8 mouse cellular contexts compared by ENCODE assay signal in the genomic region with DNA sequence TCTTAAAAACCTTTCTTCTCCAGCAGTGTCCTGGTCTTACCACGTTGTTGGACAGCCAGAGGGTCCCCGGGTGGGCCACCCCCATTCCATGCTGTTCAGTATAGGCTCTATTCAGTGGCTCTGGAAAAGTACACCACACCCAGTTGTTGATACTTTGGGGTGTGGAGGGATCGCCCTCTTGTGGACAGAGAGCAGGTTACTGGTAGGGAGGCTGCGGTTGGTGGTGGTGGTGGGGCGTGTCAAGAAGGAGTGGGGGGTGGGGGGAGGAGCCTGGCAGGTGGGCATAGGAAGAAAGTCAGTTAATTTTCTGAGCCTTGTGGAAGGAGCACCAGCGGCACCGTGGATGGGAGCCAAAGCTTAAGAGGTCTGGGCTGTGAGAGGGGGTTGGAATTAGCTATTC. TPM values are rescaled to one million over a fixed set of nuclear protein-coding genes. Genes with fewer than 3 reads are reported as not detected.
A peak's percentile ranks its signal among the peaks of the same experiment; 100 is the strongest.
DNase-seq lines count a peak whose midpoint lies in the region; ATAC-seq and TF ChIP-seq lines count a peak whose summit lies in the region.

No protein-coding gene starts in this region.

- H3K4me1 ChIP-seq in limb, embryonic 10.5 days: peaks cover 19% of the 10 kb centered on the region
- peaks cover 7% of the 10 kb centered on the region for H3K4me1 ChIP-seq in midbrain, embryonic 13.5 days (replicated peaks)
- H3K4me1 ChIP-seq in spleen, adult 2 months (ENCODE audit: control insufficient read depth, insufficient read depth, insufficient read length): peaks cover 21% of the 10 kb centered on the region; the same call in 1 of the 2 replicates

- peak; percentile 50 for DNase-seq in ovary, adult 18-20 months (ENCODE audit: low spot score)
- DNase-seq in ovary, postnatal 10 days (ENCODE audit: low spot score): no peak
- DNase-seq in embryo, embryonic 11.5 days (ENCODE audit: low read depth, low spot score): peak; percentile 38
- peak; percentile 60 for DNase-seq in kidney, adult 11 months
- DNase-seq in limb, embryonic 10.5 days (ENCODE audit: low spot score): peak; percentile 72
- peak; percentile 58 to 69 for DNase-seq in spleen, adult 2 months (ENCODE audit: low read depth in 1 of 2, low spot score in 2 of 2)

- H3K36me3 ChIP-seq in limb, embryonic 10.5 days: no peaks in the 10 kb centered on the region
- no peaks in the 10 kb centered on the region for H3K36me3 ChIP-seq in midbrain, embryonic 13.5 days
- no peaks in the 10 kb centered on the region for H3K36me3 ChIP-seq in spleen, adult 2 months (ENCODE audit: control insufficient read depth, insufficient read depth, low read length)

- H3K9ac ChIP-seq in midbrain, embryonic 13.5 days (replicated peaks): no peak overlapping the region

- H3K4me3 ChIP-seq in limb, embryonic 10.5 days: no peak overlapping the region
- no peak overlapping the region for H3K4me3 ChIP-seq in midbrain, embryonic 13.5 days (replicated peaks)
- no peak overlapping the region for H3K4me3 ChIP-seq in spleen, adult 2 months (ENCODE audit: extremely low read depth, insufficient read depth, insufficient read length)

- no peaks in the 10 kb centered on the region for H3K9me3 ChIP-seq in limb, embryonic 10.5 days (replicated peaks)
- no peaks in the 10 kb centered on the region for H3K9me3 ChIP-seq in midbrain, embryonic 13.5 days

- 11% methylated on average over 7 of the region's 7 CpGs for whole genome bisulfite sequencing in limb, embryonic 10.5 days
- WGBS in midbrain, embryonic 13.5 days: 10% methylated on average over 7 of the region's 7 CpGs
- 4% methylated on average over 7 of the region's 7 CpGs for WGBS in spleen, adult 2 months

- peak; percentile 63 for ATAC-seq in granulocyte monocyte progenitor cell, adult 5-6 weeks (replicated peaks; ENCODE audit: poor library complexity, severe bottlenecking)
- ATAC-seq in midbrain, embryonic 13.5 days: peak; percentile 53

- peaks cover 10% of the 10 kb centered on the region for H3K27me3 ChIP-seq in limb, embryonic 10.5 days (ENCODE audit: low read depth, poor library complexity, severe bottlenecking)
- H3K27me3 ChIP-seq in midbrain, embryonic 13.5 days: peaks cover 10% of the 10 kb centered on the region
- H3K27me3 ChIP-seq in spleen, adult 2 months (ENCODE audit: control insufficient read depth, insufficient read depth, low read length): no peaks in the 10 kb centered on the region

- TF ChIP-seq CTCF in spleen, adult 2 months (IDR thresholded peaks at IDR 0.05; ENCODE audit: extremely low read depth, insufficient read depth, insufficient read length, insufficient replicate concordance): peak; percentile 86; the same call in 1 of the 2 replicates

- TF ChIP-seq POLR2A in spleen, adult 2 months (IDR thresholded peaks at IDR 0.05; ENCODE audit: low read depth, low read length): no peak

- no peak overlapping the region for H3K27ac ChIP-seq in limb, embryonic 10.5 days
- H3K27ac ChIP-seq in midbrain, embryonic 13.5 days: no peak overlapping the region
- H3K27ac ChIP-seq in spleen, adult 2 months (ENCODE audit: insufficient read depth, low read length): no peak overlapping the region

- no peak overlapping the region for H3K4me2 ChIP-seq in midbrain, embryonic 13.5 days (replicated peaks)

RNA-seq across cellular contexts. Expression of a gene that starts 2.7 kb away (rescaled TPM):
- 3.6 and 13.4 TPM in 2 replicates for total RNA-seq in granulocyte monocyte progenitor cell, adult 5-6 weeks (2014; fragmentation: Nextera tagmentation)
- total RNA-seq in granulocyte monocyte progenitor cell, adult 5-6 weeks (2017): 13.0 and 18.6 TPM in 2 replicates
- polyA plus RNA-seq in limb, embryonic 10.5 days (2016; fragmentation: Nextera tagmentation; extraction: Ambion mirVana): 11.4 and 11.6 TPM in 2 replicates
- polyA plus RNA-seq in midbrain, embryonic 13.5 days (2015; fragmentation: Nextera tagmentation; extraction: Ambion mirVana): 19.7 and 25.0 TPM in 2 replicates
- polyA plus RNA-seq in spleen, adult 2 months (2012; rRNA removed): 90.6 and 121 TPM in 2 replicates

RNA-seq across cellular contexts. Expression of a gene that starts 7.1 kb away (rescaled TPM):
- not detected in 2 replicates for total RNA-seq in granulocyte monocyte progenitor cell, adult 5-6 weeks (2014; fragmentation: Nextera tagmentation)
- not detected in 2 replicates for total RNA-seq in granulocyte monocyte progenitor cell, adult 5-6 weeks (2017)
- not detected in 2 replicates for polyA plus RNA-seq in limb, embryonic 10.5 days (2016; fragmentation: Nextera tagmentation; extraction: Ambion mirVana)
- polyA plus RNA-seq in midbrain, embryonic 13.5 days (2015; fragmentation: Nextera tagmentation; extraction: Ambion mirVana): not detected in 2 replicates
- polyA plus RNA-seq in spleen, adult 2 months (2012; rRNA removed): not detected in 2 replicates

RNA-seq across cellular contexts. Expression of a gene that starts 11.8 kb away (rescaled TPM):
- 20.4 and 46.6 TPM in 2 replicates for total RNA-seq in granulocyte monocyte progenitor cell, adult 5-6 weeks (2014; fragmentation: Nextera tagmentation)
- total RNA-seq in granulocyte monocyte progenitor cell, adult 5-6 weeks (2017): 21.0 and 41.8 TPM in 2 replicates
- 0.34 and 0.64 TPM in 2 replicates for polyA plus RNA-seq in limb, embryonic 10.5 days (2016; fragmentation: Nextera tagmentation; extraction: Ambion mirVana)
- polyA plus RNA-seq in midbrain, embryonic 13.5 days (2015; fragmentation: Nextera tagmentation; extraction: Ambion mirVana): 0.83 and 1.1 TPM in 2 replicates
- polyA plus RNA-seq in spleen, adult 2 months (2012; rRNA removed): 43.5 and 68.3 TPM in 2 replicates

RNA-seq across cellular contexts. Expression of a gene that starts 13.7 kb away (rescaled TPM):
- total RNA-seq in granulocyte monocyte progenitor cell, adult 5-6 weeks (2014; fragmentation: Nextera tagmentation): not detected in 2 replicates
- not detected in 2 replicates for total RNA-seq in granulocyte monocyte progenitor cell, adult 5-6 weeks (2017)
- not detected in 2 replicates for polyA plus RNA-seq in limb, embryonic 10.5 days (2016; fragmentation: Nextera tagmentation; extraction: Ambion mirVana)
- not detected in 2 replicates for polyA plus RNA-seq in midbrain, embryonic 13.5 days (2015; fragmentation: Nextera tagmentation; extraction: Ambion mirVana)
- not detected in 2 replicates for polyA plus RNA-seq in spleen, adult 2 months (2012; rRNA removed)

RNA-seq across cellular contexts. Expression of a gene that starts 25.4 kb away (rescaled TPM):
- not detected in 2 replicates for total RNA-seq in granulocyte monocyte progenitor cell, adult 5-6 weeks (2014; fragmentation: Nextera tagmentation)
- total RNA-seq in granulocyte monocyte progenitor cell, adult 5-6 weeks (2017): not detected in 2 replicates
- not detected in 2 replicates for polyA plus RNA-seq in limb, embryonic 10.5 days (2016; fragmentation: Nextera tagmentation; extraction: Ambion mirVana)
- not detected in 2 replicates for polyA plus RNA-seq in midbrain, embryonic 13.5 days (2015; fragmentation: Nextera tagmentation; extraction: Ambion mirVana)
- not detected in 2 replicates for polyA plus RNA-seq in spleen, adult 2 months (2012; rRNA removed)

Comparison
In these comparisons a context has a peak if more than half of its experiments do, and no peak if none do; other contexts are left out.
1. RNA of a gene that starts 11.8 kb away (polyA plus RNA-seq): 43.5 to 68.3 TPM in spleen, adult 2 months; 0.83 to 1.1 TPM in midbrain, embryonic 13.5 days and 0.34 to 0.64 TPM in limb, embryonic 10.5 days; every median in the first group is over 10 times any median in the second.